Mouse (Mus musculus) erythroblast, embryonic 14.5 days (primary cell): ENCODE data around the gene Snd1.

Experiments
- GATA1 ChIP-seq: IDR thresholded peaks from 2 replicates; pipeline ENCODE4 v1.6.1; 2012; ENCODE audit warnings: low read length, inconsistent platforms, mixed read lengths
- TAL1 ChIP-seq: IDR thresholded peaks from 3 replicates; pipeline ENCODE4 v1.6.1; 2012; ENCODE audit warnings: low read length, inconsistent platforms, mixed read lengths

- TF ChIP-seq TAL1 (no peak), GATA1 (no peak)
Observed at GRCm38 (mm10) chr6:28756306-28757018, 281.5 kb downstream of the Snd1 start.
